Mouse (Mus musculus) heart, adult 10 weeks (tissue): ENCODE data around the gene Il1f10. TPM values are rescaled to one million over a fixed set of nuclear protein-coding genes. Genes with fewer than 3 reads are reported as not detected.

ENCODE experiments used
- polyA plus RNA-seq: library from polyadenylated mRNA; stranded (reverse); fragments of 350-450 nt; fragmentation: Illumina TruSeq; extraction: RNeasy Lipid Tissue Mini Kit (QIAGEN cat#74804); gene quantifications from one replicate; pipeline ENCODE4 v1.2.3, GENCODE M21; 2014; ENCODE audit warnings: low read depth, low replicate concordance

The Il1f10 gene
- polyA plus RNA-seq: not detected

GRCm38 (mm10) chr2:24290896-24291295, at the start of gene Il1f10:
Gene Il1f10 (plus strand): TSS chr2:24291196.

GRCm38 (mm10) chr2:24276654-24277053, 14.3 kb upstream of the Il1f10 start, which contains the start of gene Il1f5:
Gene Il1f5 (plus strand): TSS chr2:24276954.

GRCm38 (mm10) chr2:24336545-24336944, 45.5 kb downstream of the Il1f10 start, which contains the start of gene Il1rn:
Gene Il1rn (plus strand): TSS chr2:24336853.

Other genes with a start within 250 kb of the Il1f10 start
- gene Hnmt, start 241.8 kb upstream of the Il1f10 start, polyA plus RNA-seq: 19.9 TPM
- gene Tbpl2, start 194.6 kb upstream of the Il1f10 start, polyA plus RNA-seq: not detected
- not detected for gene Il1f8, start 138.0 kb upstream of the Il1f10 start, polyA plus RNA-seq
- not detected for gene Il1f9, start 104.7 kb upstream of the Il1f10 start, polyA plus RNA-seq
- gene Il1f6, start 75.8 kb upstream of the Il1f10 start, polyA plus RNA-seq: not detected
- gene Il1f5, start 14.2 kb upstream of the Il1f10 start, polyA plus RNA-seq: not detected
- 0.29 TPM for gene Il1rn, start 45.7 kb downstream of the Il1f10 start, polyA plus RNA-seq
- 0.52 TPM for gene Psd4, start 76.4 kb downstream of the Il1f10 start, polyA plus RNA-seq
- not detected for gene Pax8, start 184.4 kb downstream of the Il1f10 start, polyA plus RNA-seq